Mouse (Mus musculus) embryonic fibroblast, embryonic 13.5 days (primary cell): Measurements from ENCODE around the gene Kynu.

Experiments
- CTCF ChIP-seq: IDR thresholded peaks from 2 replicates; pipeline ENCODE4 v1.5.1; 2011; ENCODE audit warnings: mild to moderate bottlenecking, control low read depth, low read length, moderate library complexity, borderline replicate concordance; ENCODE audit not compliant: insufficient read depth
- POLR2A ChIP-seq: IDR thresholded peaks from 2 replicates; pipeline ENCODE4 v1.6.1; 2011; ENCODE audit warnings: low read depth, mild to moderate bottlenecking, control low read depth, low read length, moderate library complexity

- TF ChIP-seq CTCF: no peak
- no peak for TF ChIP-seq POLR2A
These were observed 913 bp upstream of the Kynu start for GRCm38 (mm10) chr2:43554216-43554615.
